Mouse (Mus musculus) kidney, adult 18-20 months (tissue): ENCODE results near the gene Ctr9.

Experiments used
- DNase-seq: peaks from one replicate; pipeline ENCODE4 v3.0.0; 2021

Gene Ctr9

GRCm38 (mm10) chr7:111048920-111049319 is 20.2 kb downstream of the Ctr9 start:
- no peak for DNase-seq

- DNase-seq: peak; percentile 76
These were observed 21.1 kb downstream of the Ctr9 start for GRCm38 (mm10) chr7:111049652-111050421.

GRCm38 (mm10) chr7:111055221-111055620 is 26.5 kb downstream of the Ctr9 start:
- DNase-seq: no peak

GRCm38 (mm10) chr7:111055984-111056657 is 27.4 kb downstream of the Ctr9 start:
- no peak for DNase-seq

DNA sequence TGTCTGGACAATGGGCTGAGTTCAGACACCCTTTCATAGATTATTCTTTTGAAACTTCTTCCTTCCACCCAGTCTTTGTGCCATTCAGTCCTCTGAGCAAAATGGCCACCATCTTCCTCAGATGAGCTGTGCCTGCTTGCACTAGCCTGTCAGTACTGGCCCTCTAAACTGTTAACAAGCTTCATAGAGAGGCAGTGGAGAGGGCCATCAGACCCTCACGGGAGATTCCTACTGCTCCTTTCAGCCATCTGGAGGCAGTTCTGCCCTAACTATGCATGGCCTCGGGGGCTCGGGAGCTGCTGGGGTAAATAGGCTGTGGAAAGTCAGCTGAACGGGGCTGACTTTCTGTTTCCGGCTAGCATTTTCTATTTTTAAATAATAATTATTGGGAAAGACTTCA is 30.8 kb downstream of the Ctr9 start:
- no peak for DNase-seq

- DNase-seq: no peak
These were observed 34.2 kb downstream of the Ctr9 start for GRCm38 (mm10) chr7:111062971-111063370.

- DNase-seq: no peak
These were observed 39.4 kb downstream of the Ctr9 start for GRCm38 (mm10) chr7:111068181-111068580.

DNA sequence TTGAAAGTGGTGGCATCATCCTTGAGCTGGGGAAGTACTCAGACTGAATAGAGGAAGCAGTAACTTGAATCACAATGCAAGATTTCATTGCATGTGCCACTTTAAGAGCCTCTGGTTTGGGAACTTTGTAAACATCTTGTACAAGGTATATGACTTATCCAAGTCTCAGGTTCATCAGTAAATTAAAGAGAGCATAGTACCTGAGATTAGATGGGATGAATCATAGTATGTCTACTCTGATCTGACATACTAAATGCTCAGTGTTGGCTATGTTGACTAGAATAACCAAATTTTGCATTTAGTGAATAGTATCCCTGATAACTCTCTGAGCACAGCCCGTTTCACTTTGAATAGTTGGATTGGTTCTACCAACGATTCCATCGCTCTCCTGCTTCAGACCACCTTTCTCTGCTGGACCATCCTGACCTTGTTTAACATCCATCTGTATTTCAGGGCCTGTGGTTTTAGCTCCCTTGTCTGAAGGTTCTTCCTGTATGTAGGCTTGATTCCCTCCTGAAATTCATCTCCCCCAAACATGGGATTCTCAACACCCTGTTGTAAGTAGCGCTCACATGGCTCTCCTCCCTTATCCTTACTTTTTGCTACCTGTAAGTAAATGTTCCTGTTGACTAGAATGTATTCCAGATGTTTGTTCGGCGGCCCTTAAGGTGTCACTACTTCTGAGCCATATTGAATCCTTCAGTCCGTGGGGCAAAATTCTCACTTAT is 40.9 kb downstream of the Ctr9 start:
- no peak for DNase-seq

DNA sequence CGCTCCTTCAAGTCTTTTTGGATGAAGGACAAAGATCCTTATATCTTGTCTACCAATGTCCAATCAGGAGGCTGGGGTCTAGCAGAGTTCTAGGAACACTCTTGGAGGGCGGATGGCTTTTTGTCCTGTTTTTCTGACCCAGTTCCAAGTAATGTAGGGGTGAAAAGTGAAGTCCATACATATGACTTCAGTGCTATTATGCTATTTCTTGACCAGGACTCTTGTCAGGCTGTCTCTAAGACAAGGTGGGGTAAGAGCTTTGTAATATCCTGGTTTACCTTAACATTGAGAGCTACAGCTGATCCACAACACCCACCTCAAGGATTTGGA is 41.4 kb downstream of the Ctr9 start:
- no peak for DNase-seq

DNA sequence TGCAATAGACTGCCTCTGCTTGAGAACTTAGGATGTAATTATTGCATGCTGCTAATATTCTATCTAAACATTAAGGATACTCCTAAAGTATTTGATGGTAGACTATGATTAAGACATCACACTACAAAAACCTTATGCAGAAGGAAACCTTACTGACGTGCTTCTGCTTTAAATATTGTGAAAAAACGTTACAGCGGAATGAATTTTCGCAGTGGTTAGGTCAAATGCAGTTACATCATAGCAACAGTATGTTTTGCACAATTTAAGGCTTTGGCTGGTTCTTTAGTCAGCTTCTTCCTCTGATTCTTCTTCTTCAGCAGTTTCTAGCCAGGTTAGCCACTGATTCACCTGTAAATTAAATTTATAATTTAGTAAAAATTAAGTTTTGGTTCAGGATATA is 43.7 kb downstream of the Ctr9 start:
- DNase-seq: no peak

DNA sequence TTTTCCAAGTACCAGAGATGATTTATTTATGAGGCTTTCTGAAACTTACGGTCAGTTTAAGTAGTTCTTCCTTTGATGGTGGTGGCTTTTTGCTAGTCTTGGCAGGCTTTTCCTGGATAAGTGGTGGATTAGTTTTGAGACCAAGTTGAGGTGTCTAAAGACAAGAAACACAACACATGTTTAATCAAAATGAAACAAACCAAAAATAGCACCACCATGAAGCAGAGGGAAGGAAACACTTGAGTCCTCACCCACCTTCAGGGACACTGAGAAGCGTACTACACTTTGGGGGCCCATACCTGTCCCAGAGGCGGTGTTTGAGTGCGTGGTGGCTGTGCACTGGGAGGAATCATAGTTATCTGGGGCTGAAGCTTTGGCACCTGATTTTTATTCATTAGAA is 46.5 kb downstream of the Ctr9 start:
- no peak for DNase-seq

DNA sequence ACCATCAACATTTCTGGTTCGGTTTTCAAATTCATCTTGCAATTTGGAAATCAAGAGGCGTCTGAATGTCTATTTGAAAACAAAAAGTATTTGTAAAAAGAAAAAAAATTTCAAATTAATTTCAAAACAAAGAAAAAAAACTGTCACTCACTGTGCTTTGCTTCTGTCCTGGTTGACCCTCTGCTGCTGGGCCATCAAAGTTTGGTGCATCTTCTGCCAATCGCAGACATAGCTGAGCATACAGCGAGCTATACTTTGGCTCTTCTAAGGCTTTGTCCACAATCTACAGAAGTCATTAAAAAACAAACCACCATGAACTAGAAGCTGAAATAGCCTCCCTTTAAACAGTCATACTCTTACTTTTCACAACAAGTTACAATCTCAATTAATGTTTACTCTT is 49.5 kb downstream of the Ctr9 start:
- no peak for DNase-seq

DNA sequence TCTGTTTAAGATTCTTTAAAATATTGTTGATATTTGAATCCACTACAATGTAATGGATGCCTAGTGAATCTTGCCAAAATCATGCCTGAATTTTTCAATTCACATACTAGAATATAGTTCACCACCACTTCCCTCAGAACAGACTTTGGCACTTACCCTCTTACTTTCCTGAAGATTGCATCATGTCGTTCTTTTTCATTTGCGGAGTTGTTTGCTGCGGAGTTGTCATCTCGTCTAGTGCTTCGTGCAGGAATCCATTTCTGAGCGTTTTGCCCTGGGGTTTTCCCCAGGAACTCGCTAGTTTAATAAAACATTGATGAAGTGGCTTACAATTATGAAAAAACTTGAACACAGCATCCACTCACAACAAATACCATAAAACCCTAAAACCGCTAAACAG is 51.3 kb downstream of the Ctr9 start:
- no peak for DNase-seq

GRCm38 (mm10) chr7:111080876-111081275 is 52.1 kb downstream of the Ctr9 start:
- DNase-seq: no peak

- peak; percentile 93 for DNase-seq
These were observed 53.5 kb downstream of the Ctr9 start for GRCm38 (mm10) chr7:111082043-111082821.

- DNase-seq: peak; percentile 99
These were observed 54.3 kb downstream of the Ctr9 start, which contains the start of gene Eif4g2 for GRCm38 (mm10) chr7:111082822-111083732. Gene Eif4g2 (minus strand): TSS chr7:111083030.

GRCm38 (mm10) chr7:111083733-111084120 is 55.0 kb downstream of the Ctr9 start:
- no peak for DNase-seq

GRCm38 (mm10) chr7:111084443-111084842 is 55.7 kb downstream of the Ctr9 start:
- DNase-seq: no peak

DNA sequence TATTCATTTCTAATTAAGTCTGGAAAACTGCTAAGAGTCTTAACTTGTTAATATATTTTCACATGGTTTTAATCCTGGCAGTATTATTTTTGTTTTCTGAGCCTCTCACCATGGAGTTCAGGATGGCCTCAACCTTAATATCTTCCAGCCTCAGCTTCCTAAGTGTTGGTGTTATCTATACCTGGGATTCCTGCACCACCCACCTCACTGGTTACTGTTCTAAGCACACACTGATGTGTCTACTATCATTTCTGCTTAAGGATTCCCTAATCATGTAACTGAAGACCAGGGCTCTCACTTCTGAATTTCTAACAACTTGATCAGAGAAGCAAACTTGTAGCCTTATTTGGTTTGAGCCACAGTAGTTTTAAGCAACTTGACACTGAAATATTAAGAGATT is 56.4 kb downstream of the Ctr9 start:
- no peak for DNase-seq

GRCm38 (mm10) chr7:111095169-111095568 is 66.4 kb downstream of the Ctr9 start:
- DNase-seq: no peak

DNA sequence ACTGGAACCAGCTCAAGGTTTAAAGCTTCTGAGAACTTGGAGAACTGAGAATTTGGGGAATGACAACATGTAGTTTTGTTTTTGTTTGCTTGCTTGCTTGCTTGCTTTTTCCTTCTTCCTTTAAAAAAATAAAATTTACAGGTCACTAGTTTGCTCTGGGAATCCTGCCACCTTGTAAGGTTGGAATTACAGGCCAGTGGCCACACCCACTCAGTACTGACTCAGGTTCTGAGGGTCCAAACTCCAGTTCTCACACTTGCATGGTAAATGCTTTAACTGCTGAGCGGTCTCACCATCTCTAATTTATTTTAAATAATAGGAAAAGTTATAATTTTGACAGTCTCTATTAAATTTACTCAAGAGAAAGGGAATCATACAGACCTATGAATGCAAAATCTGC is 69.4 kb downstream of the Ctr9 start:
- peak; percentile 59 for DNase-seq
